Mouse (Mus musculus): ENCODE measurements around the gene Fbxo22. TPM values are rescaled to one million over a fixed set of nuclear protein-coding genes. Genes with fewer than 3 reads are reported as not detected.
"Not testable (repeated sequence)": the region's sequence is repeated elsewhere in the genome, so short reads cannot be mapped to it uniquely, and the experiment has no call there.

The Fbxo22 gene
- total RNA-seq, 2 experiments from 2014 or later: 18.0 to 18.8 TPM

DNA sequence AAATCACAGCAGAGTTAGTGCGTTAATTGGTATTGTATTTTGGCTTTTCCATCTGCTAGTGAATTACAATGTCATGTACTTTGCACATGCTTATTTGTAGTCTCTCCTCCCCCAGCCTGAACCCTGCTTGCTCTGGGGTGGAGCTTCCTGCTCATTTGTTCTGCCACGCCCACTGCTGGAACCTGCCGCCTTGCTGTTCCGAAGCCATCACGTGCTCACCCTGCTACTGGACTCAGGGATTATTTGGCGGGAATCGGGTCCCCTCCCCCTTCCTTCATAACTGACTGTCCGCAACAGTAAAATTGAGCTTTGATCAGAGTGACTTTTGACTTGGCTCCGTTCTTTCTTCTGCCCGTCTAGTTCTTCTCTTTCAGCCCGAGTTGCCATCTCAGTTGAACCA, 24.4 kb downstream of the Fbxo22 start:
- DNase-seq; intact Hi-C loops (cut with DNase I): not testable (repeated sequence)

DNA sequence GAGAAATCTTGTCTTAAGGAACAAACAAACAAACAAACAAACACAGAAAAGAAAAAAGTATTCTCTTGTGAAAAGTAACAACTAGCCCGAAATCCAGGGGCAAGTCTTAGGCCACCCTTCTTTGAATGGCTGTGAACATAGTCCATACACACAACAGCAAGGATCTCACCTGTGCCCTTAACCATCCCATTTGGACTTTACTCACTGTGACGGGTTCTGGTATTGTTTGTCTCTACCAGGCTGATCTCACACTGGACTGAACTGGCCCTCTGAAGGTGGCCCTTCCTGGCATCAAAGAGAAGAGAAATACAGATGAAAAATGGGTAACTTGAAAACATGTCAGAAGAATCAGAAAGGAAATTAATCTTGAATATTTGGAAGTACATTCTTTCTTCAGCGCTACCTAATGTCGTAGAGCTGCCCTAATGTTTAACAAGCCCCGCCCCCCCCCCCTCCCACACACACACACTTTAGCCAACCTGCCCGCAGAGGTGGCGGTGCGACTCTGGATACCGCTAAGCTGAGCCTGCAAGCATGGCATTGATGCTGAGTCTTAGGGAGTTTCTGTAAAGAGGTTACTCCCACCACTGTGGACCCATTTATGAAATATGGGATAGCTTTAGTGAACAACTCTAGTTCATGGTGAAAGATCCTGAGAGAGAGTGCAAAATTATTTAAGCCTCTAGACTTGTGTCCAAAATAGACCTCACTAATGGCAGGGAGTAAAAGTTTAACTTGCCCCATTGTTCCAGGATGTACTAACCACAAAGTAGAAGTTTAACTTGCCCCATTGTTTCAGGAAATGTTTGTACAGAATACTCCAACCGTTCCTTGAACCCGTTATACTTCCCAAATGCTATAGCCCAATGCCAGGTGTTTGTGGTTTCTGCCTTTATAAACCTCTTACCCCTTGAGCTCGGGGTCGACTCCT, 27.8 kb downstream of the Fbxo22 start:
- intact Hi-C loops (cut with DNase I): no loop called here

DNA sequence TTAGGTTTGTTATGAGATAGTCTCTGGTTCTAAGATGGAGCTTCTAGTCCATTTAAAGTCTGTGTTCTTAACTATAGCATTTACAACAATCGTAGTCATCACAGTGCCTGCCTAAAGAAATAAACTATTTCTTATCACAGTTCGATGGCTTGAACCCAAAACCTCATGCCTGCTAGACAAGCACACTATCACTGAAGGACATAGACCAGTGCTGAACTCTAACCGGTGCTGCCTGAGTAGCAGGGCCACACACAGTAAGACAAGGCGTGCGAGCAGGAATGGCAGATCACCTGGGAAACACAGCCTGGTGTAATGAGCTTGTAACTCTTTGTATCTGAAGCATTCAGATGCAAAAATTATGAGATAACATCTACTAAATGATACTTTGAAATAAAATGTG, 32.1 kb downstream of the Fbxo22 start:
- intact Hi-C loops (cut with DNase I): no loop called here
- DNase-seq: no peak

More for the DNA sequence above, 27.8 kb downstream of the Fbxo22 start:
- DNase-seq: no peak

DNA sequence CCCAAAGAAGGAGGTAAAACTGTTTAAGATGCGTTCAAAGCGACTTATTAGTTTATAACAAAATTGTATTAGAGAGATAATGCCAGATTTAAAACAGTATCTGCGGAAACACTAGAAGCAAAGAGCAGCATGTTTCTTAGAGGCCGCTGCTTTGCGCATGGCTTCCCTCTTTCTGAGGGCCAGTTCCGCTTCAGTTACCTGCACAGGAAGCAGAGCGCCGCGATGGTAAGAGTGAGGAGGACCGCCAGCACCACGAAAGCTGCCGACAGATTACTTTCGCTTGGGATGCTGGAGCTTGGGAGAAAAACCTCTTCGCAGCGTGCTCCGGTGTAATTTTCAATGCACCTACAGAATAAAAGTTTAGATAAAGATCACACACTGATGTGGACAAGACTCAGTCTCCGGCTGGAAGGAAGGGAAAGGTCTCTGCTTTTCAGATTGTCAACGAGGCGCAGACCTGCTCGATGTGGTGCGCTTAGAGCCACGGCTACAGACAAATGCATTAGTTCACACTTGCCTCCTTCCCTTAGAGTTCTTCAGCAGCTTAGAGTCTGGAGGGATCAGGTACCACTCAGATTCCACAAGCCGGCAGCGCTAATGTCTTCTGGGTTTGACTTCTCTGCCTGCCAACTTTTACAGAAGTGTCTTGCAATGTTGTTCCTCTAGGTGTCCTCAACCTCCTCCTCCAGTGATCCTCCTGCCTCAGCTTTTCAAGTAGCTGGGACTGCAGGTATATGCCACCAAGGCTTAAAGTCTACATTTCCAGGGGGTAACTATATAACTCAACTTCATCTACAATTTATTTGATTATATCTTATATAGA, 33.3 kb downstream of the Fbxo22 start:
- no peak for DNase-seq
- intact Hi-C loops (cut with DNase I): no loop called here

DNA sequence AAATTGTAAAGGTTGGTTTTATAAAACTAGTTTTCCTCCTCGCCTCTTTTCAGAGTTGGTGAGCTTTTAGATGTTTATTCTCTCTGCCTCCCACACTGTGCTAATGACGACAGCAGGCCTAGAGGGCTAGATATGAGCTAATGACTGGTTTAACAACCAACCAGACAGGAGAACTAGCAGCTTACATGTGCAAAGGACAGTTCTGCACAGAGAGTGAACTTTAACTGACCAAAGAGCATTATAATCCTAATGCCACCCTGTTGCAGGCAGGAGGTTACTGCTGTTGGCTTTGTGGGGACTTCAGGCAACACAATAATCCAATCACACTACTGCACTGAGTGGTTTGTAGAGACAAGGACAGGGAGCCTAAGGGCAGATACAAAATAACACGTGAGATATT, 34.6 kb downstream of the Fbxo22 start:
- no peak for DNase-seq
- intact Hi-C loops (cut with DNase I): no loop called here

DNA sequence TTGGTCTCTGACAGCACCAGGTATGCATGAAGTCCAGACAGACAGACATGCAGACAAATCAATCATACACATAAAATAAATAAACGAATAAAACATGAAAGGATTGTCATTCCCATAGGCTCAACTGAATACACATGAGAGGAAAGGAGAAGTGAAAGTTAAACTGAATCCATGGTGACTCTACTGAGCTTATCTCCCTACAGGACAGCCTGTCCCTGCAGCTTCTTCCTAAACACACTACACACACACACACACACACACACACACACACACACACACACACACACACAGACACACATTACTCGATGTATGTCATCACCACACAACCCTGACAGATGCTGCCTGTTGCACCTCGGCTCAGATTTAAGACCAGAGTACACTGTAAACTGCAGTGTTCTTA, 35.4 kb downstream of the Fbxo22 start:
- DNase-seq: no peak
- intact Hi-C loops (cut with DNase I): no loop called here

DNA sequence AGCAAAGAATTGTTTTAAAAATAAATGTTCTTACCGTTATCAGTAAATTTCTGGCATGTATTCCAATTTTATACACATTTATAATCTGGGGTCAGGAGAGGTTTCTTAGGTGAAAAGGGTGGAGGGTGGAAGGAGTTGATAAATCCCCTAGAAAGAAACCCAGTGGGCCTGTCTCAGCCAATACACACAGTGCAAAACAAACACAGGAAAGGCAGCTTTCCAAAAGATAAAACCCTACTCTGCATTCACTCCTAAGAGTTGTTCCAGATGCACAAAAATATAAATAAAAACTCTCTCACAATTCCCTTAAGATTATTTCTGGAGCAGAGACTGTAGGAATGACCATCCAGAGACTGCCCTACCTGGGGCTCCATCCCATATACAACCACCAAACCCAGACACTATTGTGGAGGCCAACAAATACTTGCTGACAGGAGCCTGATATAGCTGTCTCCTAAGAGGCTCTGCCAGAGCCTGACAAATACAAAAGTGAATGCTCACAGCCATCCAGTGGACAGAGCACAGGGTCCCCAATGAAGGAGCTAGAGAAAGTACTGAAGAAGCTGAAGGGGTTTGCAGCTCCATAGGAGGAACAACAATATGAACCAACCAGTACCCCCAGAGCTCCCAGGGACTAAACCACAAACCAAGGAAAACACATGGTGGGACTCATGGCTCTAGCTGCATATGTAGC, 36.5 kb downstream of the Fbxo22 start:
- intact Hi-C loops (cut with DNase I): not testable (repeated sequence)

DNA sequence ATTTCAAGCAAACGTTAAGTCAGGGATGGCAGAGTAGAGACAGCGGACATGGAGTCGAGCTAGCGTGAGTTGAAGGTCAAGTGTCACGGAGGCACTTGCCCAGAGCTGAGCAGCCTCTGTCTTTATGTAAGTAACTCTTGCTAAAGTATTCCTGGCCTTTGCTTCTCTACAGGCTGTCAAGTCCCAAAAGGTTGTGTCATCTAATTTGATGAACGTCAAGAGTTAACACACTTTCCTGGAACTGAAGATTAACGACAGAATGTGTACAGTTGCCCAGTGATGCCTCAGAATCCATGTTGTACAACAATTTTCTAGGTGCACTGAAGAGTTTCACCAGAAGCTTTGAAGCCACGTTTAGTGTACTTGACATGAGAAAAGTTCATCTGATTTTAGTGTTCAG, 37.7 kb downstream of the Fbxo22 start:
- DNase-seq: no peak
- intact Hi-C loops (cut with DNase I): no loop called here

More for the DNA sequence above, 36.5 kb downstream of the Fbxo22 start:
- not testable (repeated sequence) for DNase-seq

DNA sequence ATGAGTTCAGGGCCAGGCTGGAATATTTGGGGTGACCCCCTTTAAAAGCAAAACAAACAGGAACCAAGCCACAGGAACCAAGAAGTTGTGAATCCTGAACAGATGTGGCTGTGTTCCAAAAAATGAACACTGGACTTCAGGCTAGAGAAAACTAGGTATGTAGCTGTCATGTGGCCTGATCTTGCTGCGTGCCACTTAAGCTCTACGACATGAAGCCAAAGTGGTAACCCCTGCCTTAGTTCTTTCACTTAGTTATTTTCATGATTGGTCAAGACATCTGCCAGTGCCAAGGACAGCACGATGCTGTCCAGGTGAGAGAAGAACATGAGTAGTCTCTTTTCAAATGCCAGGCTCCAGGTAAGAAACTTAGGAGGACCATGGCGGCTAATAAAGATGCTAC, 38.2 kb downstream of the Fbxo22 start:
- DNase-seq: no peak
- intact Hi-C loops (cut with DNase I): no loop called here

DNA sequence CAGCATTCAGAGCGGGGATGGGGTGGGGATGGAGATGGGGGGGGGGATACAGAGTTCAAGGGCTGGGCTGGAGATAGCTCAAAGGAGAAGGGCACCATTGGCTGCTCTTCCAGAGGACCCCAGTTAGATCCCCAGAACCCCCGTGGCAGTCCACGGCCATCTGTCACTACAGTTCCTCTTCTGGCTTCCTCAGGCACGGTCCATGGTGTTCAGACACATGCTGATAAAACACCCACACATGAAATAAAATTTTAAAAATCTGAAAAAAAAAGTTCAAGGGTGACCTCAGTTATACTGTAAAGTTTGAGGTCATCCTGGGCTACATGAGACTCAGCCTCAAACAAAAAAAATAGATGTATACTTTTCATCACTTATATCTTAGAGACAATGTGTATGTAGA, 39.7 kb downstream of the Fbxo22 start:
- intact Hi-C loops (cut with DNase I): no loop called here

DNA sequence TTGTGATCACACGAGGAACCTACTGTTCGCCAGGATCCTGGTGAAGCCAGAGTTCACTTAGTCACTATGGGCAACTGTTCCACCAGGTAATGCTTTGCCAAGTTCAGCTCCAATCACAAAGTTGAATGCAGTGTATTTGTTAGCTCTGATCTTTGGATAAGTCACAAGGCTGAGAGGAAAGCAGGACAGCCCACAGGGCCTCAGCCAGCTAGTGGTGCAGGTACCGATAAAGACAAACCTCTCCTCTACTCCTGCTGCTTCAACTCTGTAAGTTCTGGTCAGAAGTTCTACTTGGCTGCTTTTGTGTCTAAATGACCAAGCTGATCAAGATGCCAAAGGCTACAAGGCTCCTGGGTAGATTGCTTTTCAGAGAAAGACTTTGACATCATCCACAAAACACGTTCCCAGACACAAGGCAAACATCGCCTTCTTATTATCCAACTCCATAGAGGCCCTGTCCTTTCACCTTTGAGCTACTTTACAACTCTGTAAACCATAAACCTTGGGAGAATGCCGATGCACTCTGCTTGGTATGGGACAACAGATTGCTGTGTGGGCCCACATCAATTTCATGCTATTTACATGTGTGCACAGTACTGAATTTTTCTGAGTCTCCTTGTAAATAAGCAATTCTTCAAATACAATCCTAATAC, 42.0 kb downstream of the Fbxo22 start:
- intact Hi-C loops (cut with DNase I): no loop called here
- DNase-seq: no peak

More for the DNA sequence above, 39.7 kb downstream of the Fbxo22 start:
- no peak for DNase-seq

DNA sequence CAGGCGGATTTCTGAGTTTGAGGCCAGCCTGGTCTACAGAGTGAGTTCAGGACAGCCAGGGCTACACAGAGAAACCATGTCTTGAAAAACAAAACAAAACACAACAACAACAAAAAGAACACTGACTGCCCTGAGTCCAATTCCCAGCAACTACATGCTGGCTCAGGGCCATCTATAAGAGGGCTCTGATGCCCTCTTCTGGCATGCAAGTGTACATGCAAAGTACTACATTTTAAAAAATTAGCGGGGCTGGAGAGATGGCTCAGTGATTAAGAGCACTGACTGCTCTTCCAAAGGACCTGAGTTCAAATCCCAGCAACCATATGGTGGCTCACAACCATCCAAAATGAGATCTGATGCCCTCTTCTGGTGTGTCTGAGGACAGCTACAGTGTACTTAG, 43.4 kb downstream of the Fbxo22 start:
- DNase-seq; intact Hi-C loops (cut with DNase I): not testable (repeated sequence)

DNA sequence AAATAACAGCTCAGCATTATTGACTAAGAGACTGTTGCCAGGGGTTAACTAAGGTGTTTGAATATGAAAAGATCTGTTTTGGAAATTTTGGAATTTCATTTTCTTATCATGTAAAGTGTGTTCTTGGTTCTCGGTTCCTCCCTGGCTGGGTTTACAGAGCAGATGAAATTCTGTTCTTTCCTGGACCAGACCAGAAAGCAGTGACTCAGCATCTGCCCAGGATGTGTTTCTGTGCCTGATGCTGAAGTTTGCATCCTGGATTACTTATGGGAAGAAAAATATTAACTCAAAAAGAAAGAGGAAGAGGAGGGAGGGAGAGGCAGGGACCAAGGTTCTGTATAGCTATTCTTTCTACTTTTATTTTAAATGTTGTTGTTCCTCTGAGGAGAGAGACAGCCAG, 45.1 kb downstream of the Fbxo22 start:
- no peak for DNase-seq
- intact Hi-C loops (cut with DNase I): no loop called here

DNA sequence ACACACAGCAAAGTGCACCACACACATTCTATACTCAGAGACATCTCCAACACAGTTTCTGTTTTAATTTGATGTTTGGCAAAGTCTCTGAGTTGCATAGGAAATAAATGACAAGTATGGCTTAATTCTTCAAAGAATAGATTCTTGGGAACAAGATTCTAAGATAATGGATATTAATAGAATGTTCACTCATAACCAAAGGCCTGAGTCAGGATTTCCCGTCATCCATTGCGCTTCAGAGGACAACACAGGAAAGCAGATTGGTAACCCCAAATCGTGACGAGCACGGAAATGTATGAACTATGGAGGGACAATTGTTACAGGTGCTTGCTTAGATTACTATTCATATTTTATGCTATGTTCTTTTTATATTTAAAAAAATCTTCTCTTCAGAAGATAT, 46.3 kb downstream of the Fbxo22 start:
- DNase-seq: no peak
- intact Hi-C loops (cut with DNase I): no loop called here

DNA sequence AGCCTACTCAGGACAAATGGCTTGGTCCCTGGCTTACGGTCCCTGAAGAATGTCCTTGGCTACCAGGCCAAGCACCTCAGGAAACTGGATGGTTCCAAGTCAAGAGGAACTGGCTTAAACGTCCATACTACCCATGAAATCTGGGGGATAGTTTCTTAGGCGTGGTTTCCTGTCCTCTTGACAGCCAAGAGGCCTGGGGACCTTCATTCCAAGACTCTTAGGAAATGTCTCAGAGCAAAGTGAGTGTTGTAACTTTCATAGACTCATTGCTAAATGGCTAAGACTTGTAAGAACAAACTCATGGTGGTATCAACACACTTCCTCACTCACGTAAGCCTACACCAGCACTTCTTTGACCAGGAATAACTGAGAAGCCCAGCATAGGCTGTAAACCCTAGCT, 46.9 kb downstream of the Fbxo22 start:
- no peak for DNase-seq
- intact Hi-C loops (cut with DNase I): no loop called here

DNA sequence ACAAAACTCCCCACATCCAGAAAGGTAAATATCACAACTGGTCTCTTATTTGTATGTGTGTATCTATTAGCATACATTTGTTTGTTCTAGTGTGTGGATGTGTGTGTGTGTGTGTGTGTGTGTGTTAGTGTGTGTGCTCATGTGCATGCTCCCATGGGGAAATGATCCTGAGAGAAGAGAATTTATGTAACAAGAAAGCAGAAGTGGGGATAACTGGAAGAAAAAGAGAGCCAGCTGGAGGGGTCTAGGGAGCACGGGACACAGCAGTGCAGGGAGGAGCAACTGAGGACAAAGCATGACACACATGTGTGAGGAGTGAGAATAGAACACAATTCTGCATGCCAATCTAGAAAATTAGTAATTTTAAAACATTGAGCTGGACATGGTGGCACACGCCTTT, 48.4 kb downstream of the Fbxo22 start:
- DNase-seq: no peak
- intact Hi-C loops (cut with DNase I): no loop called here

DNA sequence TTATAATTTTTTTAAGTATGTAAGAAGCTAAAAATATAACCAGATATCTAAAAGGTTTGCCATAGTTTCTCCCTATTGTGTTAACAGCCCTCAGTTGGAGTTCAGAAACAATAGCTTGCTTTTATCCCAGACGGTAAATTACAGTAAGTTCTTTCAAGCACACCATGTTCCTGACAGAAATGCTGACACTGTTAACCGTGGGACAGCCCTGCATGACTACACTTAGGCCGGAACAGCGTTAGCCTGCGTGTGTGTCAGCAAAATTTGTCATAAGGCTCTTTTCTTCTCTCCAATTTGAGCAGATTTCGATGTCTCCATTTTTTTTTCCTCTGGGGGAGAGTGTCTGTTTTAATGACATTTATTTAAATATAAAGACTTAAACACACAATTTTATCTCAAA, 51.0 kb downstream of the Fbxo22 start:
- intact Hi-C loops (cut with DNase I): no loop called here
- no peak for DNase-seq

DNA sequence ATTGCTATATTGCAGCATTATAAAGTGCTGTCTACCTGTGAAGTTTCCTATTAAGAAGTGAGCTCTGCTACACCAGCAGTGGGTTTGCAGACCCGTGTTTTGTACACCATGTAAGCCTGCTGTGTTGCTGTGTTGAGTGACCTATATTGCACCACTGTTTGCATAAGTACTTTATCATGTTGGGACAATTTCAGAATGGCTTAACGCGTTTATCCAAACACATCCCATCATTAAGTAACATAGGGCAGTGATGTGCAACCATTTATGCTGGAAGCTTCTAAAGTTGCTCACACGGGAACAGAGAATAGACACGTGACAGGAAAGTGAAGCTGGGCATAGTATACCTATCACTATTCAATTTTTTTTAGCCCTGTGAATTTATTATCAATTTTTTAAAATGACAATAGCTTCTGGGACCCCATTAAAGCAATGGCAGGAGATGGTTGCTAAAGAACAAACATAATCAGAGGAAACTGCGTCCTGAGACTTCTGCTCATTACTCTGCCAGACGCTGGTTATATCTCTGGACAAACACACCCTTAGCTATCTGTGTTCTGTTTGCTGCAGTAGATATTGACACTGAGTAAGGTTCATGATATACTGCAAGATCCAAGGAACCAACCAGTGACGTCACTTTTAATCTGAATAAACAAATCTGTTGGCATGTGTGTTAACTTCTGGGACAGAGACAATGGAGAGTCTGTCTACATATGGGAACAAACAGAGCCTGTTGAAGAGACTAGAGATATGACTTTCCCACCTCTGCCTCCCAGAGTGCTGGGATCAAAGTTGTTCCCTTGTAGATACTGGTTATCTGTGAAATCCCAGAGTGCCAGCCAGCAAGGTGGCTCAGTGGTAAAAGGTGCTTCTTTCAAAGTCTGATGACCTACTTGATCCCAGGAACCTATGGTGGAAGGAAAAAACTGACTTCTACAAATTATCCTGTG, 55.9 kb downstream of the Fbxo22 start:
- no peak for DNase-seq
- intact Hi-C loops (cut with DNase I): no loop called here

DNA sequence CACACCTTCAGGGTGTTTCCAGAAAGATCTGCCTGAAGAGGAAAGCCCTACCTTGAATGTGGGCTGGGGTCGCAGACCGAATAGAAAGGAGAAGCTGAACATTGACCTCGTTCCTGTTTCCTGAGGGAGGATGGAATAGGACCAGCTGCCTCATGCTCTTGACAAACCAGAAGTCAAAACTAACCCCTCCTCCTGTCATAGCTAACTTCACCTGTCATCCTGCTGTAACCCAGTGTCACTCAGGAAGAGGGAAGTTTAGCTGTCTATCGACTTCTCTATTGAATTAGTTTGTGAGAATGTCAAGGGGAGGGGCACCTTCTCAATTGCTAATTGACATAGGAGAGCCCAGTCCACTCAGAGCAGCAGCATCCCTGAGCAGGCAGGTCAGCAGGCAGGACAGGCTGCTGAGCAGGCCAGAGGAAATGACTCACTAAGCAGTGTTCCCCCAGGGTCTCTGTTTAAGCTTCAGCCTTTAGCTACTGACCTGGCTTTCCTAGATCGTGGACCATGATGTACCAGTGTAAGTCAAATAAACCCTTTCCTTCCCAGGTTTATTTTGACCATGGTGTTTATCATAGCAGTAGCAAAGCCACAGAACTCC, 63.3 kb downstream of the Fbxo22 start:
- DNase-seq: no peak
- intact Hi-C loops (cut with DNase I): no loop called here

All from gastrocnemius, postnatal 36 days (tissue).